Mouse (Mus musculus): ENCODE data around the gene Preb.

- TF ChIP-seq CTCF (conservative IDR thresholded peaks at IDR 0.05 in 1 of 2, IDR thresholded peaks at IDR 0.05 in 1 of 2; ENCODE audit: low read depth in 2 of 2, low read length in 2 of 2) (peak in 1 of 2 experiments; percentile 21; a peak in 1 of 4 replicates), EP300 (IDR thresholded peaks at IDR 0.05; ENCODE audit: low read length) (no peak), TCF12 (IDR thresholded peaks at IDR 0.05; ENCODE audit: low read depth, low read length) (no peak), MAX (IDR thresholded peaks at IDR 0.05; ENCODE audit: low read length) (no peak)
These were observed 15.0 kb downstream of the Preb start, which contains the start of gene Cgref1 for GRCm38 (mm10) chr5:30944956-30945781.

Data from CH12.LX (cell line).